Mouse (Mus musculus) frontal cortex, postnatal 10 days (tissue): ENCODE results near the gene Mt2.

Experiments used
- DNase-seq, 2 experiments: peaks; one replicate each; pipeline ENCODE4 v3.0.0; 2022; ENCODE audit warnings: low spot score in 2 of 2, mixed read lengths in 1 of 2

The Mt2 gene

GRCm38 (mm10) chr8:94199202-94199869, 26.9 kb downstream of the Mt2 start:
- DNase-seq = peak in 1 of 2 experiments; percentile 61

- no peak for DNase-seq
Observed at GRCm38 (mm10) chr8:94204043-94204442, 31.6 kb downstream of the Mt2 start.

- DNase-seq = peak in 1 of 2 experiments; percentile 53
Observed at GRCm38 (mm10) chr8:94205736-94206135, 33.3 kb downstream of the Mt2 start.

- DNase-seq = no peak
Observed at GRCm38 (mm10) chr8:94206256-94206655, 33.8 kb downstream of the Mt2 start.

- no peak for DNase-seq
Observed at GRCm38 (mm10) chr8:94207491-94207890, 35.0 kb downstream of the Mt2 start.

- no peak for DNase-seq
Observed at GRCm38 (mm10) chr8:94209639-94210038, 37.2 kb downstream of the Mt2 start.

GRCm38 (mm10) chr8:94210225-94210624, 37.8 kb downstream of the Mt2 start:
- no peak for DNase-seq

GRCm38 (mm10) chr8:94213819-94214218, 41.4 kb downstream of the Mt2 start:
- no peak for DNase-seq

- DNase-seq = peak; percentile 96 to 99
Observed at GRCm38 (mm10) chr8:94214252-94215173, 42.0 kb downstream of the Mt2 start, which contains the start of gene Nup93. Gene Nup93, plus strand, starts transcription at chr8:94214564.
